In genomic region chr11:113786395-113786794, GRCm38 (mm10) we compare ENCODE assay signal across 8 mouse cellular contexts. TPM values are rescaled to one million over a fixed set of nuclear protein-coding genes. Genes with fewer than 3 reads are reported as not detected.
A peak's percentile ranks its signal among the peaks of the same experiment; 100 is the strongest.
DNase-seq lines count a peak whose midpoint lies in the region; ATAC-seq and TF ChIP-seq lines count a peak whose summit lies in the region.

No protein-coding gene starts in this region.

- H3K4me3 ChIP-seq in heart, embryonic 13.5 days = peak overlapping the region; percentile 45; the same call in 1 of the 2 replicates
- peak overlapping the region; percentile 44 to 64 for H3K4me3 ChIP-seq in MEL (ENCODE audit: control insufficient read depth in 1 of 2, insufficient read depth in 1 of 2, low read depth in 2 of 2, low read length in 2 of 2)
- peak overlapping the region; percentile 49 for H3K4me3 ChIP-seq in hindbrain, embryonic 10.5 days
- peak overlapping the region; percentile 49 for H3K4me3 ChIP-seq in midbrain, embryonic 10.5 days

- no peak for TF ChIP-seq POLR2A in MEL (IDR thresholded peaks at IDR 0.05; ENCODE audit: control insufficient read depth in 1 of 2, insufficient read depth in 1 of 2, low read depth in 1 of 2, low read length in 2 of 2, poor library complexity in 1 of 2)

- no peak for TF ChIP-seq RAD21 in MEL (IDR thresholded peaks at IDR 0.05; ENCODE audit: low read depth, low read length)

- H3K4me1 ChIP-seq in heart, embryonic 13.5 days = peaks cover 61% of the 10 kb centered on the region
- H3K4me1 ChIP-seq in MEL (ENCODE audit: control insufficient read depth in 1 of 2, insufficient read depth in 2 of 2, low read length in 2 of 2) = peaks cover 24 to 39% of the 10 kb centered on the region in 2 experiments
- peaks cover 82% of the 10 kb centered on the region for H3K4me1 ChIP-seq in hindbrain, embryonic 10.5 days (replicated peaks)
- peaks cover 72% of the 10 kb centered on the region for H3K4me1 ChIP-seq in midbrain, embryonic 10.5 days

- no peaks in the 10 kb centered on the region for H3K36me3 ChIP-seq in heart, embryonic 13.5 days
- H3K36me3 ChIP-seq in MEL (ENCODE audit: control insufficient read depth in 1 of 2, insufficient read depth in 2 of 2, low read length in 2 of 2) = peaks cover 0 to 31% of the 10 kb centered on the region in 2 experiments; a peak in 2 of 4 replicates
- no peaks in the 10 kb centered on the region for H3K36me3 ChIP-seq in hindbrain, embryonic 10.5 days
- 0 out of 2 replicates have a peak, but pooled peaks cover 8% of the 10 kb centered on the region for H3K36me3 ChIP-seq in midbrain, embryonic 10.5 days

- no peak for ATAC-seq in heart, embryonic 13.5 days (ENCODE audit: extremely low read depth, insufficient number of reproducible peaks, low FRiP score, low TSS enrichment)
- ATAC-seq in activated CD4-positive, CD25-positive, alpha-beta regulatory T cell, adult 4 months = no peak

- H3K27ac ChIP-seq in heart, embryonic 13.5 days (replicated peaks) = peak overlapping the region; percentile 88
- peak overlapping the region; percentile 96 for H3K27ac ChIP-seq in MEL (ENCODE audit: control insufficient read depth, low read depth, low read length)
- H3K27ac ChIP-seq in hindbrain, embryonic 10.5 days = peak overlapping the region; percentile 97
- H3K27ac ChIP-seq in midbrain, embryonic 10.5 days (replicated peaks) = peak overlapping the region; percentile 97

- no peaks in the 10 kb centered on the region; the same call in 1 of the 2 replicates for H3K79me2 ChIP-seq in MEL (ENCODE audit: control insufficient read depth, insufficient read depth, low read length, poor library complexity)

- DNase-seq in heart, postnatal 4 days = no peak
- DNase-seq in MEL (ENCODE audit: low read depth, low spot score) = no peak
- no peak for DNase-seq in hindbrain, embryonic 10.5 days (ENCODE audit: low spot score)
- DNase-seq in midbrain, embryonic 10.5 days (ENCODE audit: low spot score) = no peak
- no peak for DNase-seq in thymus, postnatal 10 days (ENCODE audit: low spot score in 2 of 2)
- no peak for DNase-seq in adrenal gland, postnatal 25 days

- TF ChIP-seq EP300 in MEL (IDR thresholded peaks at IDR 0.05; ENCODE audit: low read depth in 1 of 2, low read length in 2 of 2) = no peak

- 50% methylated on average over 4 of the region's 4 CpGs for WGBS in heart, embryonic 13.5 days
- WGBS in hindbrain, embryonic 10.5 days = 38% methylated on average over 4 of the region's 4 CpGs
- 53% methylated on average over 4 of the region's 4 CpGs for WGBS in midbrain, embryonic 10.5 days

- no peaks in the 10 kb centered on the region for H3K27me3 ChIP-seq in heart, embryonic 13.5 days (replicated peaks)
- H3K27me3 ChIP-seq in MEL (ENCODE audit: control insufficient read depth in 1 of 2, insufficient read depth in 2 of 2, low read length in 2 of 2) = no peaks in the 10 kb centered on the region
- H3K27me3 ChIP-seq in hindbrain, embryonic 10.5 days (ENCODE audit: insufficient read depth, poor library complexity, severe bottlenecking) = no peaks in the 10 kb centered on the region
- H3K27me3 ChIP-seq in midbrain, embryonic 10.5 days (ENCODE audit: low read depth, poor library complexity, severe bottlenecking) = no peaks in the 10 kb centered on the region

- no peaks in the 10 kb centered on the region for H3K9me3 ChIP-seq in heart, embryonic 13.5 days
- no peaks in the 10 kb centered on the region for H3K9me3 ChIP-seq in MEL (replicated peaks; ENCODE audit: insufficient read depth, low read length)
- no peaks in the 10 kb centered on the region for H3K9me3 ChIP-seq in hindbrain, embryonic 10.5 days
- no peaks in the 10 kb centered on the region for H3K9me3 ChIP-seq in midbrain, embryonic 10.5 days (replicated peaks)

- peak overlapping the region; percentile 74 for H3K4me2 ChIP-seq in heart, embryonic 13.5 days

- TF ChIP-seq CTCF in MEL (IDR thresholded peaks at IDR 0.05 in 2 of 3, conservative IDR thresholded peaks at IDR 0.05 in 1 of 3; ENCODE audit: control insufficient read depth in 1 of 3, insufficient read depth in 1 of 3, low read depth in 2 of 3, low read length in 3 of 3, poor library complexity in 1 of 3, severe bottlenecking in 1 of 3) = no peak

- H3K9ac ChIP-seq in heart, embryonic 13.5 days = peak overlapping the region; percentile 77
- peak overlapping the region; percentile 58 for H3K9ac ChIP-seq in MEL (ENCODE audit: control insufficient read depth, low read depth, low read length, poor library complexity, severe bottlenecking)

TF ChIP-seq in MEL, 35 proteins besides CTCF, POLR2A, EP300 and RAD21:
- TF ChIP-seq KAT2A (conservative IDR thresholded peaks at IDR 0.05; ENCODE audit: low read depth, low read length) (no peak), CHD1 (IDR thresholded peaks at IDR 0.05; ENCODE audit: low read depth, low read length) (no peak), MAFK (IDR thresholded peaks at IDR 0.05; ENCODE audit: borderline replicate concordance, low read depth, low read length) (no peak), MXI1 (IDR thresholded peaks at IDR 0.05; ENCODE audit: low read depth, low read length) (no peak), POLR2AphosphoS5 (IDR thresholded peaks at IDR 0.05; ENCODE audit: borderline replicate concordance, low read depth, low read length) (no peak), POLR2AphosphoS2 (IDR thresholded peaks at IDR 0.05; ENCODE audit: low read length) (no peak), SMC3 (IDR thresholded peaks at IDR 0.05; ENCODE audit: low read depth, low read length) (no peak), UBTF (IDR thresholded peaks at IDR 0.05; ENCODE audit: borderline replicate concordance, insufficient read depth, low read depth, low read length) (no peak), NRF1 (IDR thresholded peaks at IDR 0.05; ENCODE audit: insufficient read depth, low read depth, low read length, poor library complexity, severe bottlenecking) (no peak), USF1 (IDR thresholded peaks at IDR 0.05; ENCODE audit: low read depth, low read length) (no peak), GATA1 (IDR thresholded peaks at IDR 0.05; ENCODE audit: low read depth, low read length) (no peak)

RNA-seq across cellular contexts. Expression of gene Cdc42ep4, which starts 34.7 kb away (rescaled TPM):
- polyA plus RNA-seq in heart, embryonic 13.5 days (2015; fragmentation: Nextera tagmentation; extraction: Ambion mirVana) = 24.0 and 26.1 TPM in 2 replicates
- 10 to 100 TPM; 18.7 to 20.7 TPM for total RNA-seq in heart, postnatal 4 days (2021)
- 25.3 and 27.7 TPM in 2 replicates for total RNA-seq in MEL (2012; rRNA removed)
- polyA plus RNA-seq in MEL (2012; ENCODE audit: insufficient read depth in 1 of 2, insufficient read length in 2 of 2, low read depth in 1 of 2, low replicate concordance in 2 of 2, missing spikeins in 1 of 2) = 10 to 100 TPM in 1 of 2 experiments, not detected in 1; 39.0 TPM
- polyA plus RNA-seq in hindbrain, embryonic 10.5 days (2016; fragmentation: Nextera tagmentation; extraction: Ambion mirVana) = 114 and 120 TPM in 2 replicates
- polyA plus RNA-seq in midbrain, embryonic 10.5 days (2016; fragmentation: Nextera tagmentation; extraction: Ambion mirVana) = 91.4 and 105 TPM in 2 replicates
- polyA plus RNA-seq in activated CD4-positive, CD25-positive, alpha-beta regulatory T cell, adult 4 months (2017; shearing (Covaris generic)) = 1 to 10 TPM; 2.4 to 2.5 TPM
- total RNA-seq in adrenal gland, postnatal 25 days (2021) = 114 and 133 TPM in 2 replicates
